Mouse (Mus musculus) T-helper 17 cell (primary cell): ENCODE data around the gene Bdh2.

ENCODE experiments used
- in situ Hi-C, 2 experiments: fragments of 300-600 bp; cut with MboI, MseI; formaldehyde crosslinking; loops; 1 replicate in 1 of 2; 2 replicates in 1 of 2; pipeline ENCODE4 v1.15.1; 2025; ENCODE audit warnings: high pct_unique_total_duplicates in 2 of 2

The Bdh2 gene

DNA sequence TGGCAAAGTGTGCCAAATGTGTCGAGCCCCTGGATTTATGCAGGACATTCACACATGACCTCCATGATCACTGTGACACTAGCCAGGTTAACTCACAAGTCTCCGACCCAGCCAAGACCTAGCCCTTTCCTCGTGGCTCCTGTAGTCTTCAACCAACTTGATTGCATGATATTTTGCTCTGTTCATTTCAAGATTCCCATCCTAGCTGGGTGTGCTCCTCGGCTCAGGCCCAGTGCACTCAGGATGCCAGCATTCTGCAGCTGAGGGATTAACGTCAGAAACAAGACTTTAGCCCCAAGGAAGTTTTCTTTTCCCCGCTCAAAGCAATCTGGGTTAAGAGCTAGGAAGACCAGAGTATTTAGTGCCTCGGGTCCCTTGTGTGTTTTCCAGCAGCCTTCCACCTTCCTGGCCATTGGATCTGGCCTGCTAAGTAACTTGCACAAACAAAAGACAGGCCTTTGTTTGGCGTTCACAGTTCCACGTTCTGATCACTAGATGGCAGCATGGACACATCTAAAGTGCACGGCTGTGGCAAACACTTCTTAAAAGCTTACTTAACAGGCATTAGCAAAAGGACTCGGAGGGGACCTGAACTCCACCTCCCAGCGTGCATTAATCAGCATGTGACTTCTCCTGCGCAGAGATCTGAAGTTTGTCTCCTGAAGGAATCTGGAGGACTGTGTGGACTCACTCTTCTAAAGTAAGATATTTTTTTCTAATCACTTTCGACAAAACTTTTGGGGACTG lies at the start of gene Bdh2:
Gene Bdh2 (plus strand): TSS at position 553 of the 747 bp plus-strand sequence.
- in situ Hi-C loops: no loop called here

DNA sequence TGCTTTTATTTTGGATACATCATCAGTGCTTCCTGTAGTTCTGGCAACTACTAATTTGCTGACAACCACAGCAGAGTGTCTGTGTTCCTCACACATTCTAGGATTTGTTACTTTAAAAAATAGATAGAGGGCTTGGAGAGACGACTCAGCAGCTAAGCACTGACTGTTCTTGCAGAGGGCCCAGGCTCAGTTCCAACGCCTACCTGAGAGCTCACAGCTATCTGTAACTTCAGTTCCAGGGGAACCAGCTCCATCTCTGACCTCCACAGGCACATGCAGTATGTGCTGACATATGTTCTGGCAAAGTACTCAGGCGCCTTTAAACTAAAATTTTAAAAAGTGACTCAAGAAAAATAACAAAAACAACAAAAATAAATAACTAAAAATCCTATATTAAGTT lies 49.0 kb upstream of the Bdh2 start:
- in situ Hi-C loops: no loop called here

DNA sequence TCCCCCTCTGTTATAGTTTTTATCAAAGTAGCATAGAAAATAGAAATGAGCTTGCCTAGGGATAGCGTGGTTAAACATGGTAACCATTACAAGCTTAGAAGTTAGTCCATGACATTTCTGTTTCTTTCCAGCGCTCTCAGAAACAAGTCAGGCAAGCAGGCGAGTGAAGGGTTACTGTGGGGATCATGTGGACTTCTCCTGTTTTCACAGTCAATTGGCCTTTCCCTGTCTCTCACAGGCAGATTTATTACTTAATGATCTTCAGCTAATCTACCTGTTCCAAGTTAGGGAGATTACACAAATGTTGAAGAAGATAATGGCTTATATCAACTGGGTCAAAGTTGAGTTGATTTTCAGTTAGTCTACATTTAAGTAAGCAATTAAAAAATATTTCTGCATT lies 48.6 kb upstream of the Bdh2 start:
- in situ Hi-C loops: no loop called here

DNA sequence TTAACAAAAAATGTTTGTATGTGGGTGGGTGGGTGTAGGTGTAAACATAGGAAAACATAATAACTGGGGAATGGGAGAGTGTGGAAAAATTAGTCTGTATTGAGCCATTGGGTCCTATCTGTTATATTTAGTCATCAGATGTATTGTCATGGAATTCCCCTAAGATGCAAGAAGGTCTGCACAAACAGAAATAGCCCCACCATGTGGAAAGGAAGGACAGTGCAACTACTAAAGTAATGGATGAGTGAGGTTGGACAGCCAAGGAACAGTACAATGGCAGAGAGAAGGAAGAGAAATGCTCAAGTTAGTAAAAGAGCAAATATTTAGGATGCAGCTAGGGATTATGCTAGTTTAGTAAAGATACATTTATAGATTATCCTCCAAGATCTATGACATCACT lies 35.3 kb upstream of the Bdh2 start:
- in situ Hi-C loops: no loop called here

DNA sequence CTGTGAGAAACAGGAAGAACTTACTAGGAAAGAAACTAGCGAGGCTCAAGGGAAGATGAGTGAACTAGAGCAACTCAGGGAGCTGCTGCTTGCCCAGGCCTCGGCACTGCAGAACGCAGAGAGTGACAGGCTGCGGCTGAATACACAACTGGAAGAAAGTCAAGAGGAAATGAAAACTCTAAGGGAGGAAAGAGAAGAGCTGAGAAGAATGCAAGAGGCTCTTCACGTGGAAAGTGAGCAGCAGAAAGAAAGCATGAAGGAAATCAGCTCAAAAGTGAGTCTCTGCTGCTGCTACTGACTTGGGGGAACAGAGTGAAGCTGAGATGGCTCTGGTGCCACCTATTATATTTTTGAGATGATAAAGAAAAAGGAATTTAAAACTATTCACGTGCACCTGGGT lies 34.2 kb upstream of the Bdh2 start:
- in situ Hi-C loops: no loop called here

- in situ Hi-C loops: no loop called here
These were observed 31.9 kb upstream of the Bdh2 start for GRCm38 (mm10) chr3:135249104-135249503.

DNA sequence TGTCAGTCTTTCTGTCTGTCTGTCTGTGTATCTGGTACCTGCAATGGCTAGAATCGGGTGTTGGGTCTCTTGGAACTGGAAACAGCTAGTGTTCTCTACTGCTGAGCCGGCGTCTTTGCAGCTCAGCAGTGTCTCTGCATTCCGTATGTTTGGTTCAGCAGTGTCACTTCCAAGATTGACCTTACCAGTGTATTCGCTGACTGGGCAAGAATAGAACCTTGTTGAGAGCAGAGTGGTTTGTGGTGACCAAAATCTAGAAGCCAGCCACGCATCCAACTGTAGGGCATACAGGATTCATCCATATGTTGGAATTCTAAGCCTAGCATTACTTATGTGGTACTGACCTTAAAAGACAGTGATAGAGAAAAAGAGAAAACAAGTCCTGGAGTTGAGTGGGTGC lies 29.2 kb upstream of the Bdh2 start:
- in situ Hi-C loops: no loop called here

GRCm38 (mm10) chr3:135254784-135255183 lies 26.2 kb upstream of the Bdh2 start:
- in situ Hi-C loops: no loop called here

DNA sequence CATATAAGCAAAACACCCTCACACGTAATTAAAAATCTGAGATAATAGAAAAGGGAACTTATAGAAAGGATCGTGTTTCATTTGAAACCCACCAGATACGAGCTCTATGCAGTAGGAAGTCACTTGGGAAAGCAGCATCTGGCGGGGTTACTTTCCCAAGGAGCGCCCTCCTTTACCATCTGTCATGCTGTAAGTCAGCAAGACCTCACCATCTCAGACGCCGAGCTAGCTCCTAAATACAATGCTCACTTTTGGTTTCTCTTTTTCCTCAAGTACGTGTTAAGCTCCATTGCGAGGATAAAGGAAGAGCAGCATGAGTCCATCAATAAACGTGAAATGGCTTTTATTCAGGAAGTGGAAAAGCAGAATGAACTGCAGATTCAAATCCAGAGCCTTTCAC lies 22.1 kb upstream of the Bdh2 start:
- in situ Hi-C loops: no loop called here

DNA sequence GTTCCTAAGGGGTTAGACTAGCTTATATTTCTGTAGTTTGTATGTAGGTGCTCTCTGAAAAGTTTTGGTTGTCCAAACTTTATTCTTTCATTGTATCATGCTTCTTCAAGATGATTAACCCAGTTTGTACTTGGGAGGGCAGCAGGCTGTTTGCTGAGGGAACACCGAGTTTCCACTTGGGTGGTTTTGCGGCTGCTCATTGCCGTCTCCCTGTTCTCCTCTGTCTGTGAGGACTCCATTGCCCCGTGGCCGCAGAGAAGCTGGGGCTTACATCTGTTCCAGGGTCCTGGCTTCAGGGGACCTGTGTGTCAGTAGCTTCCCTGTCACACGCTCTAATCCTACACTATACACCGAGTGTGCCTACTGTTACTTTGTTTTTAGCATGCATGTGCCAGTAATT lies 20.8 kb upstream of the Bdh2 start:
- in situ Hi-C loops: no loop called here

- in situ Hi-C loops: loop anchor here in 1 of 2 experiments (5.0 kb wide), 1 partner anchor 41 kb away; no protein-coding TSS in a partner anchor
These were observed 12.4 kb upstream of the Bdh2 start for GRCm38 (mm10) chr3:135268616-135269015.

DNA sequence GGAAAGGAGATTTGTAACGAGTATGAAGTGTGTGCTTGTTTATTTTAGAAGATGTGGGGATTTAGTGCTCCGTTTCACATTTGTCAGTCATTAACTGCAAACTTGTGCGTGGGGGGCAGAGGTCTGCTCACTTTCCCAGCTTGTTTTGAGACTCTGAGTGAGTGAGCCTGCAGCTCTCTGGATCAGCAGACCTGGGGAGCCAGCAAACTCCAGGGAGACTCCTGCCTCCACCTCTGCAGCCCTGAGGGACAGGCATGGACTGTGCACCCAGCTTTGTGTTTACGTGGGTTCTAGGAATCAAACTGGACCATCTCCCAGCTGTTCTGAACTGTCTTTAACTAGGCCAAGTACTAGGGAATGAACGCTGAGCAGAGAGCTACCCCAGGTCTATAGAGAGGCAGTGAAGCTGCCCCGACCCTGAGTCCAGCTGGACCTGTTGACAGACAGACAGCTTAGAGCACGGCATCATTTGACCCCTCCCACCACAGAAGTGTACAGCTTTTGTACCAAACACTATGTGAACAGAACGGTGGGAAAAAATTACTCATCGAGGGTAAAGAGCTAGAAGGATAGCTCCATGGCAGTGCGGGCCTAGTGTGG lies 11.5 kb upstream of the Bdh2 start:
- in situ Hi-C loops: loop anchor here in 1 of 2 experiments (5.0 kb wide), 1 partner anchor 42 kb away; no protein-coding TSS in a partner anchor

- in situ Hi-C loops: no loop called here
These were observed 8.4 kb upstream of the Bdh2 start for GRCm38 (mm10) chr3:135272627-135273026.

DNA sequence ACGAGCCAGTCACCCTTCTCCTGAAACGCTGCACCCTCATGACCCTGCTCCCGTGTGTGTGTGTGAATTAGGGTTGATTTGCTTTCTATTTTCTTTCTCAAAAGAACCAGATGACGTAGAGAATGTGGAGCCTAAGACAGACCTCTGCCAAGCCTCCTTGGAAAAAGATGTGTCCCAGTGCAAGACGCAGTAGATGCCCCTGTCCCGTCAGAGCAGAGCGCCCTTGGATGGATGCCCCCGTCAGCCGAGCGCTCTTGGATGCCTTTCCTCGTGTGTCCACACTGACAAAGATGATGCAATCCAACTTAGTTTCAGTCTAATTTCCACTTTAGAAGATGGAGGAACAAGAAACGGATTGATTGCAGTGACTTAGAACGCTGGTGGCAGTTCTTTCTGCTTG lies 8.0 kb upstream of the Bdh2 start:
- in situ Hi-C loops: no loop called here

DNA sequence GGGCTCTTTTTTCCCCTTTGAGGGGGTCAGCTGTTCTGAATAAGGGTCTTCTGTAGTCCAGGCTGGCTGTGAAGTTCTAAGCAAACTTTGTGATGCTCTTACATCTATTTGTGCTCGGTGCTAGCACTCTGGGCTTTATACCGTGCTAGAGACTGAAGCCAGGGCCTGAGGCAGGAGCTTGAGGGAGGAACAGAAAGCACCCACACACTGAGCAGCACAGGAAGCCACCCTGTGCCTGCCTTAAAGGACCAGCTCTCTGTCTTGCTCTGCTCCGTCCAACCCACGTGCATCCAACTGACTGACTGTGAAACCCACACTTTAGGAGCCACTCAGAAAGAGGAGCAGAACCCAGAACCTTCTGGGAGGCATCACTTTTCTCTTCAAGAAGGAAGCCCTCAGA lies 861 bp upstream of the Bdh2 start:
- in situ Hi-C loops: no loop called here

DNA sequence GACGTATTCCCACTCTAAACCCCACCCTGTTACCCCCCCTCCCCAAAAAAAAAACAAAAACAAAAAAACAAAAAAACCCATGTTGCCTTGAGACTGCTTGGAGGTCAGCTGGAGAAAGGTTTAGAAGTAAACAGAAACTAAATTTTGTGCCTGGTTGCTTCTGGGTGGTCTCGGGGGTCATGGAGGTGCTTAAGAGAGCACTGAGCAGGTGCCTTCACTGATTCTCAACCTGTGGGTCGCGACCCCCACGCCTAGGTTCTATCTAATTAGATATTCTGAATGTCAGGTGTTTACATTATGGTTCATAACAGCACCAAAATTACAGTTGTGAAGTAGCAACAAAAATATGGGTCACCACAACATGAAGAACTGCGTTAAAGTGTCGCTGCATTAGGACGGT lies 680 bp downstream of the Bdh2 start:
- in situ Hi-C loops: no loop called here

GRCm38 (mm10) chr3:135285256-135285655 lies 4.2 kb downstream of the Bdh2 start:
- in situ Hi-C loops: no loop called here

DNA sequence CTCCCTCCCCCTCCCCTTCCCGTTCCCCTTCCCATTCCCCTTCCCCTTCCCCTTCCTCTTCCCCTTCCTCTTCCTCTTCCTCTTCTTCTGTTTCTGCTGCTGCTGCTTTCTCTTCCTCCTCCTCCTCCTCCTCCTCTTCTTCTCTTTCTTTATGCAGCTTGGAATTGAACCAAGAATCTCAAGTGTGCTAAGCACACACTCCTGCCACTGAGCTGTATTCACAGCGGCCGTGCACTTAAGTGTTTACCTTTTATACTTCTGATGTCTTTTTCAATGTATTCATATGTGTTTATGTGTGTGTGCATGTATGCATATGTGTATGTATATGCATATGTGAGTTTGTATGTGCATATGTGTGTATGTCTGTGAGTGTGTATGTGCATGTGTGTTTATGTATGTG lies 4.8 kb downstream of the Bdh2 start:
- in situ Hi-C loops: no loop called here

- in situ Hi-C loops: no loop called here
These were observed 7.2 kb downstream of the Bdh2 start for GRCm38 (mm10) chr3:135288138-135288750.

DNA sequence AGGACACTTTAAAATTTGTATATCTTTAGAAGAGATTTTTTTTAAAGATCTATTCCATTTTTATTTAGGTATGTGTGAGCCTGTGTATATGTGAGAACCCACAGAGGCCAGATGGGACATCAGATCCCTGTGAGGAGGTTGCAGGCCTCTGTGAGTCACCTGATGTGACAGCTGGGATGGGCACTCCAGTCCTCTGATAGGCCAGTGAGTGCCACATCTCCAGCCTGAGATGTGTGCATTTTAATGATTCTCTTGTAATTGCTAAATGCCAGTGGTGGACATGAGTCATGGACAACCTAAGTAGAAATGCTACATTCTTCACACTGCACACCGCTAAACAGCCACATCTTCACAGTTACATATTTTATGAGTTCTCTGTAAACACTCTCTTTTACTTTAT lies 8.1 kb downstream of the Bdh2 start:
- in situ Hi-C loops: no loop called here

- in situ Hi-C loops: loop anchor here (5.0 to 10.0 kb wide), 5 partner anchors 37 to 442 kb away; no protein-coding TSS in a partner anchor
These were observed 9.4 kb downstream of the Bdh2 start for GRCm38 (mm10) chr3:135290249-135290894.

DNA sequence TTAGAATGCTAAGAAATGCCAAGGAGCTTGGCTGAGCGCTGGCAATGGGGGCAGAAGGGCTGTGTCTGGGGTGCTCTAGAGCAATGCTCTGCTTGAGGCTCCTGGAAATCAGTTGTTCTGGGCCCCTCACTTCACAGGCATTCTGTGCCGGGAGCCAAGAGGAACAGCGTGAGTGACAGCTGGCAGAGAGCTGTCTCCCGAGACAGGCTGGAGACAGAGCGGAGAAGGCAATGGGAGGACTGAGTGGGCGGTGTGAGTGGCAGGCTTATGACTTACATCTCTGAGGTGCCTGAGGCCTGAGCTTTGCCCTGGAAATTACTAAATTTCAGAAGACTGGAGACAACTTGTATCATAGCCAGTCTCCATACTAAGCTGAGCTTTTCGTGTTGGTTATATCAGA lies 12.7 kb downstream of the Bdh2 start:
- in situ Hi-C loops: loop anchor here (5.0 to 10.0 kb wide), 5 partner anchors 34 to 439 kb away; no protein-coding TSS in a partner anchor
